Mouse (Mus musculus): ENCODE results near the gene Efcab12.

Gene Efcab12

DNA sequence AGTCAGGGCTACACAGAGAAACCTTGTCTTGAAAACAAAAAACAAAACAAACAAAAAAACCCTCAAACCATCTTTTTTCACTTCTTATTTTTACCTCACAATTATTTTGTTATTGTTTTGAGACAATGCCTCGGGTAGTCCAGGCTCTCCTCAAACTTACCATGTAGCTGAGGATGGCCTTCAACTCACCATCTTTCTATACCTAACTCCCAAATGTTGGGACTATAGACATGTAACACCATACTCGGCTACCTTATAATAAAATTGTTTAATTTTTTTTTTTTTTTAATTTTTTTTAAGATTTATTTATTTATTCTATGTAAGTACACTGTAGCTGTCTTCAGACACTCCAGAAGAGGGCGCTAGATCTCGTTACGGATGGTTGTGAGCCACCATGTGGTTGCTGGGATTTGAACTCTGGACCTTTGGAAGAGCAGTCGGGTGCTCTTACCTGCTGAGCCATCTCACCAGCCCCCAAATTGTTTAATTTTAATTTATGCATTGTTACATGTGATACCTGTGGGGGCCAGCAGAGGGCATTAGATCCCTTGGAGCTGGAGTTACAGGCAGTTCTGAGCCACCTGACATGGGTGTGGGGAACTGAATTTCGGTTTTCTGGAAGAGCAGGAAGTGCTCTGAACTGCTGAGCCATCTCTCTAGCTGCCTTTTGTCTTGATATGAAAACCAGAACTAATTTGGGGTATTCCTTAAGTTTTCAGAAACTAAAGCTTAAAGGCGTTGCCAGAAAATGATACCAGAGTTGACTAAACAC, 8.6 kb upstream of the Efcab12 start:
- DNase-seq (ENCODE audit: low spot score in 2 of 2): peak; percentile 54 to 75

DNA sequence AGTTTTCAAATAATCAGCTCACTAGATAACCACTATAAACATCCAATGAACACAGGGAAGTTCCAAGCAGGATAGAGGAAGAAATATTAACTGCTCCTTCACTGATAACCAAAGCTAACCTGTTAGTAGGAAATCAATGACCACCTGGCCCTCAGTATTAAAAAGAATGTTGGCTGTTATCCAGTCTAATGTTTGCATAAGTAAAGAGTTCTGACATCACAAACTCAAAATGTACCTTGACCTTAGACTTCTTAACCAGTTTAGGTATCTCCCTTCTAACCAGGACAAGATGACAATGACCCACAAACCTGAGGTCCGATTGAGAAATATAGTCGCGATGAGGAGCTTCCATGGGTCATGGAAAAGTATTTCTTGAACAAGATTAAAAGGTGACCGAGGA, 6.8 kb upstream of the Efcab12 start:
- no peak for DNase-seq (ENCODE audit: low spot score in 2 of 2)

DNA sequence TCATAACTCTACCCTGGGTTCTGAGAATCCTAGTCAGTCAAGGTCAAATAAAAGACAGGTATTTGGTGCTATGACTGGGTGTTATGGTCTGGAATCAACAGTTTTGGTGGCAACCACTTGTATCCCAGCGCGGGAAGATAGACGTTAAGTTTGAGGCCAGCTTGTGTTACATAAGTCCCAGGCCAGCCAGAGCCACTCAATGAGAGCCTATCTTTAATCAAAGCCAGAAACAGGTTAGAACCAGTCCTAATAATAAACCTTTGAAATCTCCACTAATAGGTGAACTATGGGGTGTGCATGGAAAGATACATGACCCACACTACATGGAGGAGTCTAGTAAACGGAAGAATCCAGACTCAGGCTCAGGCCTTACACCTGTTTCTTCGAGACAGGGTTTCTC, 533 bp upstream of the Efcab12 start:
- no peak for DNase-seq (ENCODE audit: low spot score in 2 of 2)

DNA sequence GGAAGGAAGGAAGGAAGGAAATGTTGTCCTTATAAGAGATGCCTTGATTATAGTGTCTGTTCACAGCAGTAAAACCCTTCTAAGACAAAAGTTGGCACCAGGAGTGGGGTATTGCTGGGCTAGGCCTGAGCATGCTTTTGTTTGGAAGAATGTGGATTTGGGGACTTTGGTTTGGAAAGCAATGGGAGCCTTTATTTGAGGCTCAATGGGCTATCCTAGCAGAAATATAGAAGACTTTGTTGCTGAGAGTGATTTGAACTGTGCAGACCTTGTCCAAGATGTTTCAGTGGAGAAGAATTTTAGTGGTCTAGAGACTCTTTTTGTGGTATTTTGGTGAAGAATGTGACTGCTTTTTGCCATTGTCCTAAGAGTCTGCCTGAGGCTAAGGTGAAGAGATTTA, 4.4 kb downstream of the Efcab12 start:
- no peak for DNase-seq (ENCODE audit: low spot score in 2 of 2)

DNA sequence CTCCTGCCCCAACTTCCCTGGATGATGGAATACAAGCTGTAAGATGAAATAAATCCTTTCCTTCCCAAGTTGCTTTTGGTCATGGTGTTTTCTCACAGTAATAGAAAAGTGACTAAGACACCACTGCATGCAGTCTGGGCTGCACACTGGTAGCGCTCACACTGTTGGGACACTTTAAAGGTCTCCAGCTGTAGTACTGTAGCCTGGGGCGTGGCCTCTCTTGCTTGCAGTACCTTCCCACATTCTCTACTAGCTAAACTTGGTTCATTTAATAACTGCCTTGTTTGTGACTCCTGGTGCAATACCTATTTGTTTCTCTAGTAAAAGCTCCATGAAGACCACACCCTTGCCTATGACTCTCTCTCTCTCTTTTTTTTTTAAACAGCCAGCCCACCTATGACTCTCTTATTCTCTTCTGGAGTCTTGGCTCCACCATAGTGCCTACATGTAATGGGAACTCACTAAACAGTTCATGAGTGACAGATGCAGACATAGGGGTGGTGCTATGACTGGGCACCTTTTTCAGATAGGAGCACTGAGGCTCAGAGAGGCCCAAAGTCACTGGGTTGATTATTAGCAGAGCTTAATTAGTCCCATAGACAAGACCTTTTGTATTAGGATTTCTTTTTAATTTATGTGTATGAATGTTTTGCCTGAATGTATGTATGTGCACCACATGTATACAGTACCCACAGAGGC, 5.9 kb downstream of the Efcab12 start:
- DNase-seq (ENCODE audit: low spot score in 2 of 2): no peak

DNA sequence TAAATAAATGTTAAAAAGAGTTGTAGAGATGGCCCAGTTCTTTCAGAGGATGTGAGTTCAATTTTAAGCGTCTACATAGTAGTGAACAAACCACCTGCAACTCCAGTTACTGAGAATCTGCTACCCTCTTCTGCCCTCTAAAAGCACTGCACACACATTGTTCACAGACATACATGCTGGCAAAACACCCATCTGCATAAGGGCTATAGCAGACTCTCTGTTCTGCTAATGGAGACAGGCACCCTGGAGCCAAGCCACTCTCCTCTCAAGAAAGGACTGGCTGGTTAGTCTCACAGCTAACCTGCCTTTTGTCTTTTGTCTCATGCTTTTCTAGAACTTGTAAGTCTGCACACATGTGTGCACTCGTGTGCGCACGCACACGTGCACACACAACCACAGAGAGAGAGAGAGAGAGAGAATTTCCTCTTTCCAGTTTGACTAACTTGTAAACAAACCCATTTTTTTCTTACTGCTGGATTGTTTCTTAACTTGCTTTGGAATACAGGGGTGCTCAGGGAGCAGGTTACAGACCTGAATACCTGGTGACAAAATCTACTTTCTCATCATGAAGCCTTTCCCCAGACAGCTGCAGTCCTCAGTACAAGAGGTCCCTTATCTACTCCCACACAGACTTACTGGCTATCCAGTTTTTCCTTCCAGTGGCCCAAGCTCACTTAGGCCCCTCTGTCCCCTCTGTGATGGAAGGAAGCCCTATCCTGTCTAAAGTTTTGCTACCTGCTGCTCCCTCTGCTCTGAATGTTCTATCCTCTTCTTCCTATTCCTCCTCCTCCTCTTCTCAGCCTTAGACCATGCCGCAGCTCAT, 7.2 kb downstream of the Efcab12 start:
- DNase-seq (ENCODE audit: low spot score in 2 of 2): no peak

DNA sequence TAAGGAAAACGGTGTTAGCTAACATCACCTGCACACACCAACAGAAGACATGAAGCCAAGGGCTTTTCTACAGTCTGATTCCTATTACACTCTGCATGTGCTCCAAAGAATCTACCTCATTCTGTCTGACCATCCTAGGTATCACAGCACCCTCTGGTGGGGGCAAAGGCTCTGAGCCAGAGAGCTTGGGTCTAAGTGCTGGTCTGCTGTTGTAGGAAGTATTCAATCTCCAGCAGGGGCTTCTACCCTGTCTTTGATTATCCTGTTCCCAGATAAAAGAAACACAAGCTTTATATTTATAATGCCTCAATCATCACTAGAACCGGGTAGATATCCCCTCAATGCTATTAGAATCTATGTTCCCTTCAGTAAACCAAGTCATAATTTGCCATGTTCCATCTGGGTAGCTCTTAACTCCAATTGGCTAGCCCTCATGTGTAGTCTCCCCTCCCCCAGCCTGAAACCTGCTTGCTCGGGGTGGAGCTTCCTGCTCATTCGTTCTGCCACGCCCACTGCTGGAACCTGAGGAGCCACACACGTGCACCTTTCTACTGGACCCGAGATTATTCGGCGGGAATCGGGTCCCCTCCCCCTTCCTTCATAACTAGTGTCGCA, 14.3 kb downstream of the Efcab12 start:
- peak; percentile 67 to 79 for DNase-seq (ENCODE audit: low spot score in 2 of 2)

DNA sequence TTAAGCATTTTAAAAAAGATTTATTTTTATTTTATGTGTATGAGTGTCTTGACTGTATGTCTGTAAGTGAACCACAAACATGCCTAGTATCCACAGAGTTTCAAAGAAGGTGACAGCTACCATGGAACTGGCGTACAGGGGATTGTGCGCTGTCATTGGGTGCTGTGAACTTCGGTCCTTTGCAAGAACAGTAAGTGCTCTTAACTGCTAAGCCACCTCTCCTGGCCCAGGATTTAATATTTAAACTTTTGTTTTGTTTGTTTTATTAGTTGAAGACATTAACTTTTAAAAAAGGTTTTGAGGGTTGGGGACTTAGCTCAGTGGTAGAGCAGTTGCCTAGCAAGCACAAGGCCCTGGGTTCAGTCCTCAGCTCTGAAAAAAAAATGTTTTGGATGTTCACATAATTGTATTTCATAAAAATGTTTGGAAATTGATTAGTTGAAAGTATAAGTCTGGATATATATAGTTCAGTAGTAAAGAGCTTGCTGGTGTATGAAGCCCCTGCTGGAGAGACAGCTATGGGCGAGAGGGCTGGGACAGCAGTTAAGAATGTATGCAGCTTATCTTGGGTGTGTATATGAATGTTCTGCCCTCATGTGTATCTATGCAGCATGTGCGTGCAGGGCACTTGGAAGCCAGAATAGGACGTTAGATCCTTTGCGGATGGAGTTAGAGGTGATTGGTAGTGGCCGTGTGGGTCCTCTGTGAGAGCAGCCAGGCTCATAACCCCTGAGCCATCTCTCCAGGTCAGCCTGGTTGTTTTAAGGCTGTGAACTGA, 16.8 kb downstream of the Efcab12 start:
- DNase-seq (ENCODE audit: low spot score in 2 of 2): no peak

DNA sequence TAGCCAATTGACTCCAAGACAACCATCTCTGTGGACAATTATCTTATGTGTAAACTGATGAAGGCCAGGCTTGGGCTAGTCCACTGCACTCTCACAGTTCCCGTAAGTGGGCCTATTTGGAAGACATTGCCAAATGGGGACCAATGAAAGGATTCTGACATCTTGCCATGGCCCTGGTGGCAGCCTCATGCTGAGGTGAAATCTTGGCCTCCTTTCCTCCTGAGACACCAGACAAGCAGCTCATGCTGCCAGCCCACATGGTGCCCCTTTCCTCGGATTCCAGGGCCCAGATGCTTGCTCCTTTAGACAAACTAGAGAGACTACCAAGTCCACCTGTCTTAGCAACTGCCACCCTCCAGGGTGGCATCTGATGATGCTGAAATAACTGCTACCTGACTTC, 20.1 kb downstream of the Efcab12 start:
- DNase-seq (ENCODE audit: low spot score in 2 of 2): no peak

DNA sequence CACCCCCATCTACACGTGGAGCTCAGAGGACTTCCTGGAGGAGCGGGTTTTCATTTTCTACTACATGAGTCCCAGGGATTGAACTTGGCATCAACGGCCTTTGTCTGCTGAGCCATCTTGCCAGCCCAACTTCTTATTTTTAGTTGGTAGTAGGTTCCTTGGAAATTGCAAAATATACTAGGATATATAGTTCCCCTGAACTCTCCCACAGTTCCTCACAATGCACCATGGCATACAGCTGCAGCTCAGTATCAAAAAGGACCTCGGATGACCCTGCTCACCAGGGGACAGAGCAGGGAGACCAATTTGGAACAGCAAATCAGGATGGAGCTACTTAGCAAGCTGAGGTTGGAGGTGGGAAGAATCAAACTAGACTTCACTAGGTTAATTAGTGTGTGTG, 23.2 kb downstream of the Efcab12 start:
- no peak for DNase-seq (ENCODE audit: low spot score in 2 of 2)

DNA sequence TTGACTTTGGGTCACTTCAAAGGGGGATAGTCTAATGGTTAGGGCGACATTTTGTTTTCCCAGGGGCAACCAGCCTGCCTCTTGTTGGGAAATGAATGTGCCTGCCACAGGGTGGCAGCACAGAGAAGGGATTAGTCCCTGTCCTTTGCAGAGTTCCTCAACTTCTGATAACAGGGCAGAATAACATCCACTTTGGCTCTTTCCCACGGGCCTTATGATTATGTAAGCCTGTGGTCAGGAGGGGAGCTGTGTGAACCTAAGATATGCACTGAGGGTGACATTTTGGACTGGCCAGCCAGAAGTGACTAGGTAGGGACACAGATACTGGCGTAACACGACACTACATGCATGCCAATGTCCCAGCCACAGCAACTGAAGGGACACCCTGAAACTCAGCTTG, 24.1 kb downstream of the Efcab12 start:
- peak in 1 of 2 experiments; percentile 49 for DNase-seq (ENCODE audit: low spot score in 2 of 2)

DNA sequence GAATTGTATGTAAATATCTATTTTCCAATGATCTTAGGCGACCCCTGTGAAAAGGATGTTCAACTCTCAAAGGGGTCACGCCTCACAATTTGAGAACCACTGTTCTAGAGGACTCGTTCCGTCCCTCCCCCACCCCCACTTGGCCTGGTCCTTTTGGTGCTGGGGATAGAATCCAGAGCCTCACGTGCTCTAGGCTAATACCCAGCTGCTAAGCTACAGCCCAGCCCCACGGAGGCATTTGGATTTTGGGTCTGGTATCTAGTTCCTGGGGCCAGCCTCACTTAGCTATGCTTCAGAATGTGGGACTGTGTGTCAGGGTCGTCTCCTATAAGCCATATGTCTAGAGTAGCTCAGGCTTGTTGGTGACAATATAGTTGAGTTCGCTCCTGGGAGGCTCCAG, 26.6 kb downstream of the Efcab12 start:
- DNase-seq (ENCODE audit: low spot score in 2 of 2): no peak

DNA sequence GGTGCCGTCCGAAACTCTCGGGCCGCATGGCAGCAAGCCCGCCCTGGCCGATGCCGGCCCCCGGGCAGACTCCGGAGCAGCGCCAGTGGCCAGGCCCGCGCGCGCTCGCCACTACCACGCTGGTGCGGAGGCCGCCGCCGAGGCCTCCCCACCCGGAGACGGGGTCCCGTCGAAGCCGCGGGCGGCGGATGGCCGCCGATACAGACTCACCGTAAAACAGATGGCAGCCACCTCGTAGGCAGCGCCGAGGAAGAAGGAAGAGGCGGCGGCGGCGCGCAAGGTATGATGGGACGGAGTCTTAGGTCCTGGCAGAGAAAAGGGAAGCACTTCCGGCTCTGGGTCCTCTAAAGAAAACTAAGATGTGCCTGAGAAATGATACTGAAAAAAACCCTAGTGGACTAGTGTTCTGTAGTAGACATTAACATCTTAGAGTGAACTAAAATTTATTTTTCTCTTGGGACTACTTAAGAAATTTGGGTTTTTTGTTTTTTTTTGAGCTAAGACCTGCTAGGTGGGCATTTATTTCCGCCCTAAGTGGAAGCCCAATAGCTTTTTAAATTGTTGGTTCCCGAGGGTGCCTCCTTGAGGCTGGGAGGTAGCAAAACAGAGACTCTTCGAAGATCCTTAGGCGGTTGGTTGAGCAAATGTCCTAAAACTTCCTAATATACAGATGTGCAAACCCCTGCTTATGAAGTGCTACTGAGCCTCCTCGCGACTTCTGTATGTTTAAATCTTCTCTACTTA, 29.6 kb downstream of the Efcab12 start, which contains the start of gene Rpl32:
Rpl32 (minus strand) TSS at position 260 of the 744 bp plus-strand sequence.
- peak; percentile 69 to 82 for DNase-seq (ENCODE audit: low spot score in 2 of 2)

DNA sequence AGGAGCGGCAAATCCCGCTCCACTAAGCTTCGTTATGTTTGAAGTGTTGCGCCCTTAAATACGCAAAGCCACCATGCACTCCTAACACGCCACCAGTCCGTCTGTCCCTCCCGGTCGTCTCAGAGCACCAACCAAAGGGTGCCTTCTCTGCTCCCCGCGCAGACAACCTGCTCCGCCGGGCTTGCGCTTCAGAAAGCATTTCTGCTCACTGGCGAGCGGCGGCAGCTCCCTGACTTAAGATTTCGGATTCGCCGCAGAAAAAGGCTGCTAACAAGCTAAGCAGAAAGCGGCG, 30.1 kb downstream of the Efcab12 start:
- DNase-seq (ENCODE audit: low spot score in 2 of 2): no peak

DNA sequence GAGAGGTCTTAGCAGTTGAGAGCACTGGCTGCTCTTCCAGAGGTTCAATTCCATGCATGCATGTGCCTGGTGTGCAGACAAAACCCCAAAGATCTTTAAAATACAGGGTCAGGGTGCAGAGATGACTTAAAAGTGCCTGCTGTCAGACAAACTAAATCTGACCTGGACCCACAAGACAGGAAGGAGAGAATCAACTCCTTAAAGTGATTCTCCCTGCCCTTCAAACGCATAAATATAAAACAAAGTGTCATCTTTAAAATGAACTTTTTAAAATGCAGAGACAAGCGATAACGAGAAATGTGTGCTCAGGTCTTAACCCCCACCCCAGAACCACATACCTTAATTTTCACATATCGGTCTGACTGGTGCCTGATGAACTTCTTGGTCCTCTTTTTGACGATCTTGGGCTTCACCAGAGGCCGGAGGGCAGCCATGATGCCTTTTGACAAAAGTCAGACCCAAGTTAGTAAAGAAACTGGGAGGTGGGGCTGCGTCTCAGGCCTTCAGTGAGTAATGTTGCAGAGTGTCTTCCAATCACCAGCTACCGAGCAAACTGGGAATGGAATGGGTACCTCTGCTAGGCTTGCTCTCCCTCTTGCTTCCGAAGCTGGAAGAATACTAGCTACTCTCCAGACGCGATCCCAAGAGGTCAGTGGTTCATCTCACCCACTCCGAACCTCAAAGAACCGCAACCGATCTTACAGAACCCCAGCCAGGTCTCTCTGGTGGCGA, 30.6 kb downstream of the Efcab12 start:
- no peak for DNase-seq (ENCODE audit: low spot score in 2 of 2)

DNA sequence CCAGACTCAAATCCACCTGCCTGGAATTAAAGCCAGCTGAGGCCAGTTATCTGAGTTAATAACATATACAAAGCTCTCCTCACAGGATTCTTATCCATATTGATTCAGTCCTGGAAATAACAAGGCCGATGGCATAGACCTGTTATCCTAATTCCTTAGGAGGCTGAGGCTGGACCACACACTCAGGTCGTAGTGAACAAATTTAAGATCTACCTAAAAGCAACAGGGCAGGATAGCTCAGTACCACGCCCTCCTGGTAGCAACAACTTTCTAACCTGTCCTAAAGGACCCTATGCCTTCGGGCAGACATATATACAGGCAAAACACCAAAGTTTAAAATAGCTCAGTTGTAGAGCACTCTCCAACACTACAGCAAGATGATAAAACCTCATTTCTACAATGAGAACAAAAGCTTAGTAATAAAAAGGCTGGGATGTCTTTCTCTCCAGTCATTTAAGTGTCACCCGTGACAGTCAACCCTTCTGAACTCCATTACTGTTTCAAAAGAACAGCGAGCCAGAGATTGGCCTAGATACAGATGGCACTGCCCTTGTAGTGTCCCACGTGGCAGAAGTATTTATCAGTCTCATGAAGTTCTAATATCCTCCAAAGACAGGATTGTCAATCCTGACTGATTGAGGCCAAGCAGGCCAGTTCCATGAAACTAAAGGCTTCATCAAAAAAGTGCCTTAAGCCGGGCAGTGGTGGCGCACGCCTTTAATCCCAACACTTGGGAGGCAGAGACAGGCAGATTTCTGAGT, 33.6 kb downstream of the Efcab12 start:
- DNase-seq (ENCODE audit: low spot score in 2 of 2): no peak

DNA sequence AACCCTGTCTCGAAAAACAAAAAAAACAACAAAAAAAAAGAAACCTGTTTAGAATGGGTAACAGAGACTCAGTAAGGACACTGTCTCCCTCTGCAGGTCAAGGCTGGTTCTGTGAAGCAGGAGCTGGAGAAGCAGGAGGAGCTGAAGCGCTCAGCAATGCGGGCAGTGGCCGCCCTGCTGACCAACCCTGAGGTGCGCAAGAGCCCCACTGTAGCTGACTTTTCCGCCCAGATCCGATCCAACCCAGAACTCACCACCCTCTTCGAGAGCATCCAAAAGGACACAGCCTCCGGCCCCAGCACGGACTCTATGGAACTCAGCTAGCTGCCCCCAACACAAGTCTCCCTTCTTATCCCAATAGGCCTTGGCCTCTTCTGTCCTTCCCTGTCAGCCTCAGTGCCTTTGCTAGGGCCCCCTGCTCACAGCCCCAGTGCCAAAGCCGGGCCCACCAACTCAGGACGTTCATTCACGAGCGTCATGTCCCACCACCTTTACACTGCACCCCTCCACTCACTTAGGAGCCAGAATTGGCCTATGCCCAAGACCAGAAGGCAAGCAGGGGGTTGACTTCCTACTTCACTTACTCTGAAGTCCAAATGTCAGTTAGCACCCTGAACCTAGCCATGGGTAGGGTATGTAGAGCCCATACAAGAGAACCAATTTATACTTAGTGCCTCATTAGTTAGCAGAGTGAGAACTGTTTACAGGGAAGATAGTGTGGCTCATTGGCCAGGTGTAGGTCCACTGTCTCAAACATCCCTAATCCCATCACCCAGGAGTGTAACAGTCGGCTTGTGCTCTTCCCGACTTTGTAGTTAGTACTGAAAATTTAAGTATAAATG, 34.5 kb downstream of the Efcab12 start:
- DNase-seq (ENCODE audit: low spot score in 2 of 2): peak; percentile 42 to 53

DNA sequence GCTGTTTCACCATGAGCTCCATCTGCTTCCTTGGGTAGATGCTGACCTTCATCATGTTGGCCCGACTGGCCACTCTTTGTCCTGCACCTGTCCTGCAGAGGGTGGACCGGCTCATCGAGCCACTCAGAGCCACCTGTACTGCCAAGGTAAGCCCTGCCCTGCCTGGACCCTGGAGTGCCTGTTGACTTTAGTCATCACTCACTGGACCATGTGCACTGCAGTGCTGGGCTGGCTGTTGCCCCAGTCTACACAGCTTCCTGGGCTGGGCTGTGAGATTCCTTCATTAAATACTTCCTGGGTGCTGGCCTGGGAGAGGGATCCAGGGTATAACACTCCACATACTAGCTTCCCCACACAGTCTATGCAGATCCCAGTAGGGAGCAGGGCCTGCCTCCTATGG, 36.4 kb downstream of the Efcab12 start:
- DNase-seq (ENCODE audit: low spot score in 2 of 2): no peak

All from thymus, postnatal 10 days (tissue).